Mouse (Mus musculus): ENCODE results near the gene Myo1a. TPM values are rescaled to one million over a fixed set of nuclear protein-coding genes. Genes with fewer than 3 reads are reported as not detected.

Gene Myo1a
- polyA plus RNA-seq, 1 experiment from 2014 or later: 0.45 TPM

DNA sequence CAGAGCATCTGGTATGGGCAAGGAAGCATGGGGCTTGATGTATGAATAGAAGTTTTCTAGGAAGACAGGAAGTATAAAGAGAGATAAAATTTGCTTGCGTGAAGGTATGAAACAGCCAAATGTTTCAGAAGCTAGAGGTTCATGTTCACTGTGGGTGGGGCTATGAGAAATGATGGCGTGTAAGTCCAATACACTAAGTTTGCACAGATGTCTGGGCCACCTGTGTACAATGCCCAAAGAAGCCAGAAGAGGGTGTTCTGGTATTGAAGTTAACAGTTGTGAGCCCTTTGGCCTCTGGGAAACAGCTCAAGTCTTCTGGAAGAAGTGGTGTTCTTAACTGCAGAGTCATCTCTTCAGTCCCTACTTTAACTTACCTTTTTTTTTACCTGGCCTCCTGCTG lies 34.8 kb upstream of the Myo1a start:
- no peak overlapping the region for H3K4me3 ChIP-seq (ENCODE audit: low read length)
- H3K4me2 ChIP-seq (replicated peaks; ENCODE audit: low read depth, low read length): no peak overlapping the region
- H3K4me1 ChIP-seq (ENCODE audit: control insufficient read depth, insufficient read depth, low read length): peaks cover 24% of the 10 kb centered on the region
- H3K9ac ChIP-seq (ENCODE audit: low read depth, low read length): no peak overlapping the region
- no peak overlapping the region for H3K27ac ChIP-seq (ENCODE audit: low read depth, low read length)
- no peak for ATAC-seq (ENCODE audit: low FRiP score, low TSS enrichment)
- no peaks in the 10 kb centered on the region for H3K27me3 ChIP-seq (ENCODE audit: control insufficient read depth, insufficient read depth, low read length)
- 88% methylated on average over 2 of the region's 2 CpGs for WGBS
- H3K36me3 ChIP-seq (ENCODE audit: control insufficient read depth, insufficient read depth, low read length): no peaks in the 10 kb centered on the region
- no peaks in the 10 kb centered on the region for H3K9me3 ChIP-seq (ENCODE audit: control insufficient read depth, low read length)

DNA sequence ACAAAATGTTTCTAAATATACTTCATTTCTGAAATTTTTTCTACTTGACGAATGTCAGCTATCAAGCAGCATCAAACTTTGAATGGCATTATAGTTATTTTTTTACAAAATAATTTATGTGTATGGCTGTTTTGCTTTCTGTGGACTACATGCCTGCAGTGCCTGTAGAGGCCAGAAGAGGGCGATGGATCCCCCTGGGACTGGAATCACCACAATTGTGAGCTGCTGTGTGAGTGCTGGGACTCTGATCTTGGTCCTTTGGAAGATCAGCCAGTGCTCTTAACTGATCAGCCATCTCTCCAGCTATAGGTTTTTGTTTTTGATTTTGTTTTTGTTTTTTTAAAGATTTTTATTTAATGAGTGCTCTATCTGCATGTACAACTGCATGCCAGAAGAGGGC lies 33.7 kb upstream of the Myo1a start:
- H3K9ac ChIP-seq (ENCODE audit: low read depth, low read length): no peak overlapping the region
- no peaks in the 10 kb centered on the region for H3K9me3 ChIP-seq (ENCODE audit: control insufficient read depth, low read length)
- no peaks in the 10 kb centered on the region for H3K27me3 ChIP-seq (ENCODE audit: control insufficient read depth, insufficient read depth, low read length)
- ATAC-seq (ENCODE audit: low FRiP score, low TSS enrichment): no peak
- H3K4me1 ChIP-seq (ENCODE audit: control insufficient read depth, insufficient read depth, low read length): peaks cover 20% of the 10 kb centered on the region
- no peak overlapping the region for H3K4me3 ChIP-seq (ENCODE audit: low read length)
- H3K27ac ChIP-seq (ENCODE audit: low read depth, low read length): no peak overlapping the region
- H3K4me2 ChIP-seq (replicated peaks; ENCODE audit: low read depth, low read length): no peak overlapping the region
- H3K36me3 ChIP-seq (ENCODE audit: control insufficient read depth, insufficient read depth, low read length): no peaks in the 10 kb centered on the region
- WGBS: 44% methylated on average over 2 of the region's 2 CpGs

DNA sequence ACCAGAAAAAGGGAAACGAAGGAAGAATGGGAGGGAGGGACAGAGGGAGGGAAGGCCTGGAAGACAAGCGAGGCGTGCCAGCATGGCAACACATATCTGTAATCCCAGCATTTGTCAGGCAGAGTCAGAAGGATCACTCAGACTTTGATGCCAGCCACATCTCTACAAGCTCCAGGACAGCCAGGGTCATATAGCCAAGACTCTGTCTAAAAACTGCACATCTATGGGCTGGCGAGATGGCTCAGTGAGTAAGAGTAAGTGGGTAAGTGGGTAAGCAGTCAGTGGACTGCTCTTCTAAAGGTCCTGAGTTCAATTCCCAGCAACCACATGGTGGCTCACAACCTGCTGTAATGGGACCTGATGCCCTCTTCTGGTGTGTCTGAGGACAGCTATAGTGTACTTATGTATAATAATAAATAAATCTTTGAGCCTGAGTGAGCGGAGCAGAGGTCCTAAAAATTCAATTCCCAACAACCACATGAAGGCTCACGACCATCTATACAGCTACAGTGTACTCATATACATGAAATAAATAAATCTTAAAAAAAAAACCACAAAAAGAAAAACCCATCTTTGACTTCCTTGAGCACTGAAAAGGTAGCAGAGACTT lies 30.8 kb upstream of the Myo1a start:
- no peak overlapping the region for H3K4me2 ChIP-seq (replicated peaks; ENCODE audit: low read depth, low read length)
- peaks cover 4% of the 10 kb centered on the region for H3K4me1 ChIP-seq (ENCODE audit: control insufficient read depth, insufficient read depth, low read length)
- 92% methylated on average over 6 of the region's 6 CpGs for WGBS
- H3K4me3 ChIP-seq (ENCODE audit: low read length): no peak overlapping the region
- no peaks in the 10 kb centered on the region for H3K36me3 ChIP-seq (ENCODE audit: control insufficient read depth, insufficient read depth, low read length)
- no peak overlapping the region for H3K27ac ChIP-seq (ENCODE audit: low read depth, low read length)
- no peak for ATAC-seq (ENCODE audit: low FRiP score, low TSS enrichment)
- H3K9me3 ChIP-seq (ENCODE audit: control insufficient read depth, low read length): no peaks in the 10 kb centered on the region
- H3K27me3 ChIP-seq (ENCODE audit: control insufficient read depth, insufficient read depth, low read length): no peaks in the 10 kb centered on the region
- H3K9ac ChIP-seq (ENCODE audit: low read depth, low read length): no peak overlapping the region

DNA sequence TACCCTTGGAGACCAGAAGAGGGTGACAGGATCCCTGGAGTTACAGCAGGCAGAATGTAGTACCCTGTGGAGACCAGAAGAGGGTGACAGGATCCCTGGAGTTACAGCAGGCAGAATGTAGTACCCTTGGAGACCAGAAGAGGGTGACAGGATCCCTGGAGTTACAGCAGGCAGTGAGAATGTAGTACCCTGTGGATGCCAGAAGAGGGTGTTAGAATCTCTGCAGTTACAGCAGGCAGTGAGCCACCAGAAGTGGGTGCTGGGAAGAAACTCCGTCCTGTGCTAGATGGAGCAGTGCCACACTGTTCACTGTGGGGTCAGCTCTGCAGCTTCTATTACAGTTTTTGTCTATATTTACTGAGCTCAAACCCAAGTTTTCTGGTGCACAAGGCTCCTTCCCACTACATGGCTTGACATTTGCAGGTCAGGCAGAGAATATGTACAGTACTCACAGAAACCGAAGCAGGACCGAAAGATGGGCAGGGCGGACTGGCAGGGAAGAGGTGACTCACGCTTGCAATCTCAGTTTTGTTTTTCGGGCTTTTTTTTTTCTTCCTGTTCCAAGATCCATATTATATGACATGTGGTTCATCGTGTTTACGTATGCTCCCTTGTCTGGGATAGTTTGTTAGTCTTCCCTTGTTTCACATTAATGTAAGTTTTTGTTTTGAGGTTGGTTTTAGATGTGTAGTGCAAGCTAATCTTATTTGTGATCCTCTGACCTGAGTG lies 30.0 kb upstream of the Myo1a start:
- 88% methylated on average over 8 of the region's 8 CpGs for WGBS
- H3K27ac ChIP-seq (ENCODE audit: low read depth, low read length): no peak overlapping the region
- H3K9me3 ChIP-seq (ENCODE audit: control insufficient read depth, low read length): no peaks in the 10 kb centered on the region
- no peaks in the 10 kb centered on the region for H3K36me3 ChIP-seq (ENCODE audit: control insufficient read depth, insufficient read depth, low read length)
- no peak for ATAC-seq (ENCODE audit: low FRiP score, low TSS enrichment)
- no peak overlapping the region for H3K9ac ChIP-seq (ENCODE audit: low read depth, low read length)
- no peak overlapping the region for H3K4me3 ChIP-seq (ENCODE audit: low read length)
- no peak overlapping the region for H3K4me2 ChIP-seq (replicated peaks; ENCODE audit: low read depth, low read length)
- no peaks in the 10 kb centered on the region for H3K27me3 ChIP-seq (ENCODE audit: control insufficient read depth, insufficient read depth, low read length)
- 0 out of 2 replicates have a peak, but pooled peaks cover 1% of the 10 kb centered on the region for H3K4me1 ChIP-seq (ENCODE audit: control insufficient read depth, insufficient read depth, low read length)

DNA sequence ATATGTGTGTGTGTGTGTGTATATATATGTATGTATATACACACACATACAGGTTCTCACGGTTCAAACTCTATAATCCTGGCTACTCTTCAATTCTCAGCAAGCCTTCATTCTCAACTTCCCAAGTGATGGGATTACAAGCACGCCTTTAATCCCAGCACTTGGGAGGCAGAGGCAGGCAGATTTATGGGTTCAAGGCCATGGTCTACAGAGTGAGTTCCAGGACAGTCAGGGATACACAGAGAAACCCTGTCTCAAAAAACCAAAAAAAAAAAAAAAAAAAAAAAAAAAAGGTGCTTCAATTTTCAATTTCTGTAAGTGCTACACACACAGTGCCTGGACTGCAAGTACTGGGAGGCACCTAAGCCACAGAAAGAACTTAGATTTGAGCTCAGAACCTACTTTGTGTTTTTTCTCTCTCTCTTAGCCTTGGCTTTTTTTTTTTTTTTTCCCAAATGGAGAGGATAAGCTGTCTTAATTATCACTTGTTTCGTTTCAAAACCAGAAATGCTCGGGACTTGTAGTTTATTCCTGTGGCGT lies 29.0 kb upstream of the Myo1a start:
- H3K36me3 ChIP-seq (ENCODE audit: control insufficient read depth, insufficient read depth, low read length): no peaks in the 10 kb centered on the region
- no peaks in the 10 kb centered on the region for H3K4me1 ChIP-seq (ENCODE audit: control insufficient read depth, insufficient read depth, low read length)
- peak overlapping the region; percentile 52 for H3K9ac ChIP-seq (ENCODE audit: low read depth, low read length)
- H3K4me2 ChIP-seq (replicated peaks; ENCODE audit: low read depth, low read length): peak overlapping the region; percentile 53
- no peak overlapping the region for H3K27ac ChIP-seq (ENCODE audit: low read depth, low read length)
- WGBS: 49% methylated on average over 5 of the region's 5 CpGs
- no peaks in the 10 kb centered on the region for H3K27me3 ChIP-seq (ENCODE audit: control insufficient read depth, insufficient read depth, low read length)
- no peak for ATAC-seq (ENCODE audit: low FRiP score, low TSS enrichment)
- no peaks in the 10 kb centered on the region for H3K9me3 ChIP-seq (ENCODE audit: control insufficient read depth, low read length)
- peak overlapping the region; percentile 42 for H3K4me3 ChIP-seq (ENCODE audit: low read length)

DNA sequence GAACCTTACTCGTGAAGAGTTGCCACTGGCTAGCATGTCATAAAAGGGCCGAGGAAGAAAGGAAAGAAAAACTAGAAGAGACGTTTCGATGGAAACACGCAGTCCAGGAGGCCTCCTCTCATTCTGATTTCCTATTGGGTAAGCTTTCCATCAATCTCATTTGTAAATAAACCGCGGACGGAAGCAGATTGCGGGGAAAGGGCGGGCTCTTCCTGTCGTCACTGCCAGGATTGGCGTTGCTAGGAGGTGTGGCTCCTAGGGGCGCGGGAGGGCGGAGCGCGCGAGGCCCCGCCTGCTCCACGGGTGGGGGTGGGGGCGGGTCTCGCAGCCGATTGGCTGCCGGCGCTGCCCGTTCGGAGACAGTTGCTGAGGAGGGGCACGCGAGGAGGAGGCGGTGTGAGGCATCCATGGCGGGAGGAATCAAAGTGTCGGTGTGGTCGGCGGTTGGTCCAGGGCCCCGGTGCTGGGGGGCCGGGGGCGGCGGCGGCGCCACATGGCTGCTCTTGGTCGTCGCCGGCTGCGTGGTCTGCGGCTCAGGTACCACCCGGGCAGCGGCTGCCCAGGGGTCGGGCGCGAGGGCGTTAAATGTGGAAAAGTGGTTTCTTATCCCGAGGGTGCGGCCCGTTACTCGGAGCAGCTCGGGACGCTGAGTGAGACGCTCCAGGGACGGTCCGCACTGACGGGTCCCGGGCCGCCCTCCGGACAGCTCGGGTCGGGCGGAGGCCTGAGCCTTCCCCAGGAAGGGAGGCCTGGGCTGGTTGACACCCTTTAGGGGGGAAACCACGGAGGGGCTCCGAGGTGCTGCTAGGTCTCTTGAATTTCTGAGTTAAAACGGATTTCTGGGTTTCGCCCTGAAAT lies 28.1 kb upstream of the Myo1a start:
- H3K4me2 ChIP-seq (replicated peaks; ENCODE audit: low read depth, low read length): peak overlapping the region; percentile 98
- no peaks in the 10 kb centered on the region for H3K4me1 ChIP-seq (ENCODE audit: control insufficient read depth, insufficient read depth, low read length)
- peak overlapping the region; percentile 52; the same call in 1 of the 2 replicates for H3K27ac ChIP-seq (ENCODE audit: low read depth, low read length)
- WGBS: under 1% methylated on average over 63 of the region's 71 CpGs
- no peaks in the 10 kb centered on the region for H3K27me3 ChIP-seq (ENCODE audit: control insufficient read depth, insufficient read depth, low read length)
- ATAC-seq (ENCODE audit: low FRiP score, low TSS enrichment): peak; percentile 95
- H3K4me3 ChIP-seq (ENCODE audit: low read length): peak overlapping the region; percentile 61
- no peaks in the 10 kb centered on the region for H3K36me3 ChIP-seq (ENCODE audit: control insufficient read depth, insufficient read depth, low read length)
- no peaks in the 10 kb centered on the region for H3K9me3 ChIP-seq (ENCODE audit: control insufficient read depth, low read length)
- H3K9ac ChIP-seq (ENCODE audit: low read depth, low read length): peak overlapping the region; percentile 73

DNA sequence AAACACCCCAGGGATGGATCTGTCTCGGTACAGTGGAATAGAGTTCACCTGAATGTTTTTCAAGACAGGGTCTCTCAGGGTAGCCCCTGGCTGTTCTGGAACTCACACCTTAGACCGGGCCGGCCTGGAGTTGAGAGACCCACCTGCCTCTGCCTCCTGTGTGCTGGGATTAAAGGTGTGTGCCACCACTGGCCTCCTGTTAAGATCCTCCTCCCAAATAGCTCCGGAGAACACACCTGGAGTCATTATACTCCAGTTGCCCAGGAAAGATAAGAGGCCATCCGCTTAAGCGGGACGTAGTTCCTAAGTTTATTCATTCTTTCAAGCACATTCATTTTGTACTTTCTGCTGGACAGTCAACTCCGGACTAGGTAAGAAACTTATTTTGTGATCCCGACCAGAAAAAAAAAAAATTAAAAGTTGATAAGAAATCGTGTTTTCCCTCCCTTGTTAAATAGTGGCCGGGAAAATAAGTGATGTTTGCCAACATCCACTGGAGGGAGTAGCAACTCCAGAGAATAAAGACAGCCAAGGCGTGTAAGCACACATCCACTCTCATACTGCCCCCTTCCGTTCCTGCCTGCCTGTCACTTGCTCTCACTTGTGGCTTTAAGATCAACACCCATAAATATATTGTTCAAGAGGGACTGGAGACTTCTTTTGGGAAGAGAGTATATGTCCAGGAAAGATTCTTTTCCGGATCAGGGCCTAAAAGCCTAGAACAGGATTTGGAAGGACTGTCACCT lies 27.2 kb upstream of the Myo1a start:
- no peaks in the 10 kb centered on the region for H3K9me3 ChIP-seq (ENCODE audit: control insufficient read depth, low read length)
- peak overlapping the region; percentile 73 for H3K9ac ChIP-seq (ENCODE audit: low read depth, low read length)
- no peak overlapping the region; the same call in 1 of the 2 replicates for H3K27ac ChIP-seq (ENCODE audit: low read depth, low read length)
- H3K36me3 ChIP-seq (ENCODE audit: control insufficient read depth, insufficient read depth, low read length): no peaks in the 10 kb centered on the region
- peak overlapping the region; percentile 98 for H3K4me2 ChIP-seq (replicated peaks; ENCODE audit: low read depth, low read length)
- H3K27me3 ChIP-seq (ENCODE audit: control insufficient read depth, insufficient read depth, low read length): no peaks in the 10 kb centered on the region
- H3K4me3 ChIP-seq (ENCODE audit: low read length): peak overlapping the region; percentile 61
- H3K4me1 ChIP-seq (ENCODE audit: control insufficient read depth, insufficient read depth, low read length): no peaks in the 10 kb centered on the region
- 12% methylated on average over 14 of the region's 14 CpGs for WGBS
- no peak for ATAC-seq (ENCODE audit: low FRiP score, low TSS enrichment)

DNA sequence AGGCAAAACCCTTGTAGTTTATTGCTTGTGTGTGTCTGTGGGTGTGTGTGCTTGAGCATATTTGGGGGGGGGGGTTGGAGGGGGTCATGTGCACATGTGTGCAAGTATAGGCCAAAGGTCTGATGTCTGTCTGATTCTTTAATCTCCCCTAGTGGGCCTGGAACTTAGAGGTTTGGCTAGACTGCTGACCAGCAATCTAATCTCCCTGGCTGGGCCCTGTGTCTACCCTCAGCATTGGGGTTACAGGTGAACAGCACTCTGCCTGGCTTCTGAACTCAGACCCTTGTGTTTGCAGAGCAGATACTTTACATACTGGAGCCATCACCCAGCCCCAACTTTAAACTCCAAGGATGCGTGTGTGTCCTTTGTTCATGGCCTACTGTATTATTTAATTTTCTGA lies 25.8 kb upstream of the Myo1a start:
- Histone ChIP-seq H3K27me3 (ENCODE audit: control insufficient read depth, insufficient read depth, low read length) (no peaks in the 10 kb centered on the region), H3K27ac (ENCODE audit: low read depth, low read length) (no peak overlapping the region), H3K4me1 (ENCODE audit: control insufficient read depth, insufficient read depth, low read length) (no peaks in the 10 kb centered on the region), H3K9ac (ENCODE audit: low read depth, low read length) (no peak overlapping the region), H3K4me3 (ENCODE audit: low read length) (no peak overlapping the region), H3K36me3 (ENCODE audit: control insufficient read depth, insufficient read depth, low read length) (no peaks in the 10 kb centered on the region), H3K9me3 (ENCODE audit: control insufficient read depth, low read length) (no peaks in the 10 kb centered on the region), H3K4me2 (replicated peaks; ENCODE audit: low read depth, low read length) (no peak overlapping the region)
- ATAC-seq (ENCODE audit: low FRiP score, low TSS enrichment): no peak
- 100% methylated on average over 1 of the region's 1 CpGs for WGBS
